Mouse (Mus musculus) kidney, postnatal 0 days (tissue): ENCODE measurements around the gene Tmem176b. TPM values are rescaled to one million over a fixed set of nuclear protein-coding genes. Genes with fewer than 3 reads are reported as not detected.

Experiments
- ATAC-seq: fragments of 200-750 bp; cut with Nextera tagmentation; replicated peaks from 2 replicates; pipeline ENCODE4 v1.8.0; 2017; ENCODE audit warnings: low read depth, moderate number of reproducible peaks, moderate TSS enrichment, moderate library complexity; ENCODE audit not compliant: low FRiP score
- DNase-seq: peaks from one replicate; pipeline ENCODE4 v3.0.0-alpha.2; 2016; ENCODE audit warnings: low spot score
- H3K27ac ChIP-seq: fragments of 300-500 bp; sonication (generic); 2 replicates; pipeline ENCODE4 v1.5.1; 2014; ENCODE audit warnings: mild to moderate bottlenecking
- H3K27me3 ChIP-seq: fragments of 300-500 bp; sonication (generic); 2 replicates; pipeline ENCODE4 v1.6.1; 2014; ENCODE audit warnings: low read length, mixed read lengths; ENCODE audit not compliant: insufficient read depth
- H3K36me3 ChIP-seq: fragments of 300-500 bp; sonication (generic); 2 replicates; pipeline ENCODE4 v1.6.1; 2014; ENCODE audit warnings: low read length, mixed read lengths; ENCODE audit not compliant: insufficient read depth
- H3K4me1 ChIP-seq: fragments of 300-500 bp; sonication (generic); replicated peaks from 2 replicates; pipeline ENCODE4 v1.6.1; 2014; ENCODE audit warnings: antibody characterized with exemption, low read length, mixed read lengths; ENCODE audit not compliant: insufficient read depth
- H3K4me2 ChIP-seq: fragments of 300-500 bp; sonication (generic); 2 replicates; pipeline ENCODE4 v1.6.1; 2014; ENCODE audit warnings: mild to moderate bottlenecking, low read length, moderate library complexity, mixed read lengths
- H3K4me3 ChIP-seq: fragments of 300-500 bp; sonication (generic); replicated peaks from 2 replicates; pipeline ENCODE4 v1.5.1; 2014; ENCODE audit warnings: low read depth, low read length
- H3K9ac ChIP-seq: fragments of 300-500 bp; sonication (generic); 2 replicates; pipeline ENCODE4 v1.6.1; 2014; ENCODE audit warnings: low read depth, low read length
- H3K9me3 ChIP-seq: fragments of 300-500 bp; sonication (generic); replicated peaks from 2 replicates; pipeline ENCODE4 v1.6.1; 2016; ENCODE audit warnings: low read length, inconsistent platforms, mixed read lengths
- CTCF ChIP-seq: IDR thresholded peaks from 2 replicates; pipeline ENCODE4 v1.5.1; 2016; ENCODE audit warnings: antibody characterized with exemption, low read depth, mild to moderate bottlenecking, moderate library complexity
- WGBS: fragments of 180-500 bp; shearing (Covaris S2); extraction: QIAGEN DNeasy Blood & Tissue Kit; methylation state at CpG from one replicate; pipeline ENCODE4 v1.1.7; 2014; 5-methylcytosine and 5-hydroxymethylcytosine counted together
- polyA plus RNA-seq: library from polyadenylated mRNA; unstranded; fragments of >200 nt; fragmentation: Nextera tagmentation; extraction: Ambion mirVana; gene quantifications from 2 replicates; pipeline ENCODE4 v1.2.1, GENCODE M21; 2015

The Tmem176b gene
- polyA plus RNA-seq, 1 experiment from 2014 or later, result 669 TPM

DNA sequence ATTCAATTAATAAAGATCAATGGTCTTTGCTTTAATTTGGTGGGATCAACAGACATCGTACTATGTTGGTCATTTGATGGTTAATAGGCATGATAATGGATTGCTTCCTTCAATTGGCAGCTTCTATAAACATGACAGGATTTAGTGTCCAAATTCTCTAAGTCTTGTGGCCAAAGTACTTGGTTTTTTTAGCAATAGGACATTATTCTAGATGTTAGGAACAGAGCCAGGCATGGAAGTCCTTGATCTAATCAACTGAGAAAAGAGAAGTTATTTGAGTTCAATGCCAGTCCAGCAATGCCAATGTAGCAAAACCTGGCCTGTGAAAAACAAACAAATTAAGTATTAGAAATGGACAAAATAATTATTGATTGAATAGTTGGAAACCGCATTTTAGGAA is 55.7 kb downstream of the Tmem176b start:
- Histone ChIP-seq H3K4me3 (no peak overlapping the region), H3K36me3 (no peaks in the 10 kb centered on the region), H3K27ac (peak overlapping the region; percentile 51; the same call in 1 of the 2 replicates), H3K4me1 (no peaks in the 10 kb centered on the region), H3K27me3 (no peaks in the 10 kb centered on the region), H3K9me3 (no peaks in the 10 kb centered on the region), H3K9ac (no peak overlapping the region), H3K4me2 (no peak overlapping the region)
- DNase-seq, result peak; percentile 48
- no peak for TF ChIP-seq CTCF
- 63% methylated on average over 2 of the region's 2 CpGs for WGBS
- ATAC-seq, result no peak

- WGBS, result 46% methylated on average over 1 of the region's 1 CpGs
- ATAC-seq (no peak), DNase-seq (peak; percentile 82)
Measured at GRCm38 (mm10) chr6:48785189-48785588, 56.1 kb downstream of the Tmem176b start.

DNA sequence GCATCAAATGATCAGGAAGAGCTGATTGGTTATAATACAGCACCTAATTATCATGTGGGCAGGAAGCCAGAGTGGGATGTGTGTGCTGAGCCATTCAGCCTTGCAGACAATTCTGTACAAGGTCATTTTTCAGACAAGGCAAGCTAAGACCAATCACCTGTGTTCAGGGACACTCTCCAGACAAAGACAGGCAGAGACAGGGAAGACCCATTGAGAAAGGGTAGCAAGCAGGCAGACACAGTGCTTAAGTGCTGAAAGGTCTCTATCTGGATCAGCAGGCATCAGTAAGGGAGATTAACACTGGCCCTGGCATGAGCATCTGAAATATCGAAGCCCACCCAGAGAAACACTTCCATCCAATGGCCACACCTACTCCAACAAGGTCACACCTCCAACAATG is 56.9 kb downstream of the Tmem176b start:
- no peak overlapping the region for H3K27ac ChIP-seq
- H3K4me3 ChIP-seq, result no peak overlapping the region
- H3K4me1 ChIP-seq, result no peaks in the 10 kb centered on the region
- 97% methylated on average over 1 of the region's 1 CpGs for WGBS
- DNase-seq, result no peak
- no peak overlapping the region for H3K4me2 ChIP-seq
- H3K27me3 ChIP-seq, result no peaks in the 10 kb centered on the region
- ATAC-seq, result no peak
- no peaks in the 10 kb centered on the region for H3K36me3 ChIP-seq
- H3K9me3 ChIP-seq, result no peaks in the 10 kb centered on the region
- H3K9ac ChIP-seq, result no peak overlapping the region
- TF ChIP-seq CTCF, result no peak

More at GRCm38 (mm10) chr6:48785189-48785588, 56.1 kb downstream of the Tmem176b start:
- Histone ChIP-seq H3K9me3 (no peaks in the 10 kb centered on the region), H3K4me1 (no peaks in the 10 kb centered on the region), H3K27me3 (no peaks in the 10 kb centered on the region), H3K36me3 (no peaks in the 10 kb centered on the region), H3K9ac (no peak overlapping the region), H3K27ac (peak overlapping the region; percentile 51), H3K4me2 (no peak overlapping the region), H3K4me3 (no peak overlapping the region)
- TF ChIP-seq CTCF, result no peak

Other genes starting within 250 kb of the Tmem176b start
- gene Repin1, start 247.6 kb downstream of the Tmem176b start, polyA plus RNA-seq, result 37.4 and 43.5 TPM in 2 replicates
- gene Gm44965, start 247.6 kb downstream of the Tmem176b start, polyA plus RNA-seq, result not detected in 2 replicates
- 6.4 and 7.7 TPM in 2 replicates for gene Zfp775, start 239.4 kb downstream of the Tmem176b start, polyA plus RNA-seq
- gene AI854703, start 214.7 kb downstream of the Tmem176b start, polyA plus RNA-seq, result 7.1 and 7.9 TPM in 2 replicates
- gene Gimap8, start 194.3 kb downstream of the Tmem176b start, polyA plus RNA-seq, result 4.2 and 4.5 TPM in 2 replicates
- gene Gimap9, start 165.4 kb downstream of the Tmem176b start, polyA plus RNA-seq, result 13.7 and 15.2 TPM in 2 replicates
- gene Gimap4, start 156.9 kb downstream of the Tmem176b start, polyA plus RNA-seq, result 71.3 and 75.4 TPM in 2 replicates
- 60.1 and 60.6 TPM in 2 replicates for gene Gimap6, start 133.3 kb downstream of the Tmem176b start, polyA plus RNA-seq
- 2.7 and 3.2 TPM in 2 replicates for gene Gm28053, start 122.9 kb downstream of the Tmem176b start, polyA plus RNA-seq
- gene Gimap7, start 122.9 kb downstream of the Tmem176b start, polyA plus RNA-seq, result 0.10 and 0.14 TPM in 2 replicates
- 26.8 and 29.7 TPM in 2 replicates for gene Gimap1, start 102.4 kb downstream of the Tmem176b start, polyA plus RNA-seq
- 26.4 and 32.2 TPM in 2 replicates for gene Gimap5, start 95.3 kb downstream of the Tmem176b start, polyA plus RNA-seq
- gene Gimap3, start 70.6 kb downstream of the Tmem176b start, polyA plus RNA-seq, result 0.13 and 0.17 TPM in 2 replicates
- gene Tmem176a, start 577 bp downstream of the Tmem176b start, polyA plus RNA-seq, result 315 and 333 TPM in 2 replicates
- gene Aoc1, start 31.4 kb upstream of the Tmem176b start, polyA plus RNA-seq, result 9.9 and 11.0 TPM in 2 replicates
- not detected in 2 replicates for gene 1600015I10Rik, start 88.4 kb upstream of the Tmem176b start, polyA plus RNA-seq
- gene Doxl2, start 133.5 kb upstream of the Tmem176b start, polyA plus RNA-seq, result not detected in 2 replicates
- gene Svs1, start 145.4 kb upstream of the Tmem176b start, polyA plus RNA-seq, result not detected in 2 replicates
- 0.36 and 0.47 TPM in 2 replicates for gene Gpnmb, start 195.1 kb upstream of the Tmem176b start, polyA plus RNA-seq
- gene Malsu1, start 232.3 kb upstream of the Tmem176b start, polyA plus RNA-seq, result 113 and 123 TPM in 2 replicates